Mouse (Mus musculus) effector memory CD4-positive, alpha-beta T cell, adult 5 months (primary cell): ENCODE data around the gene Crtac1. TPM values are rescaled to one million over a fixed set of nuclear protein-coding genes. Genes with fewer than 3 reads are reported as not detected.

ENCODE experiments used
- polyA plus RNA-seq: library from polyadenylated mRNA; unstranded; fragments of 100-300 nt; shearing (Covaris generic); gene quantifications from one replicate; pipeline ENCODE4 v1.2.1, GENCODE M21; 2017

The Crtac1 gene
- polyA plus RNA-seq = not detected

DNA sequence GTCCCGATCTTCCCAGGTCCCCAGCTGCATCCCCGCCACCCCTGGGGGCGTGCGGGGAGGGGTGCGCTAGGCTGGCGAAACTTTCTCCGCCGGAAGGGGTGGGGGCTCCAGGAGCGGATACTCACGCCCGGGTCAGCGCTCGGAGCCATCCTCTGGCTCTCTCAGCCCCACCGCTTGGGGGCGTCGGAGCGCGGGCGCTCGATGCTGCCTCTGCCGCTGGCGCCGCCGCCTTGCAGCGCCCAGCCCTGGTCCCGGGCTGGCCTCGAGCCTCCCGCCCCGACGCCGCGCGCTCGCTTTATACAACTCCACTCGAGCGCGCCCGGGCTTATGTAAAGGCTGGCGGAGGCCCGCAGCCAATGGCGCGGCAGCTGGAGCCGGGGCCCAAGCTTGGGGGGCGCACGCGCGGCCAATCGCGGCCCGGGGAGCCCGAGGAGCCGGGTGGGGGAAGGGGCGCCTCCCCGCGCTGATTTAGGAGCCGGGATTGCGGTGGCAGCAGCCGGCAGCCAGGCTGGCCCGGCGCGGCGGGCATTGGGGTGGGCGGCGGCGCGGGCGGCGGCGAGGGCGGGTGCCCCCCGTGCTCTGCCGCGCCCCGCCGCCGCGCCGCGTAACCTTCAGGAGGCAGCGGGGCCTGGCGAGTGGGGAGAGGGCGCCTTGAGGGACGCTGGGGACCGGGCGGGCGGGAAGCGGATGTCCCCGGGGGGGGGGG, at the start of gene Crtac1:
Crtac1 (minus strand) TSS at position 299 of the 706 bp plus-strand sequence.

GRCm38 (mm10) chr19:42247519-42247918, 184.1 kb downstream of the Crtac1 start, which contains the start of gene Golga7b:
Golga7b (plus strand) TSS chr19:42247574.

Other genes starting within 250 kb of the Crtac1 start
- not detected for gene Sfrp5, start 229.5 kb downstream of the Crtac1 start, polyA plus RNA-seq
- gene Golga7b, start 184.2 kb downstream of the Crtac1 start, polyA plus RNA-seq = not detected
- gene R3hcc1l, start 87.0 kb upstream of the Crtac1 start, polyA plus RNA-seq = 39.7 TPM
- 0.20 TPM for gene Loxl4, start 181.0 kb upstream of the Crtac1 start, polyA plus RNA-seq